Mouse (Mus musculus): ENCODE results near the gene Ltc4s. TPM values are rescaled to one million over a fixed set of nuclear protein-coding genes. Genes with fewer than 3 reads are reported as not detected.

The Ltc4s gene
- polyA plus RNA-seq, 1 experiment: 1.3 TPM

- no peak overlapping the region for H3K4me3 ChIP-seq (ENCODE audit: insufficient read depth, poor library complexity, severe bottlenecking)
- no peaks in the 10 kb centered on the region for H3K79me3 ChIP-seq (ENCODE audit: low read depth)
- H3ac ChIP-seq (ENCODE audit: control insufficient read depth, insufficient read length, low read depth): no peak overlapping the region
- peaks cover 56% of the 10 kb centered on the region for H3K36me3 ChIP-seq (ENCODE audit: control insufficient read depth, insufficient read depth)
- H3K27me3 ChIP-seq (ENCODE audit: control insufficient read depth, insufficient read depth, insufficient read length): no peaks in the 10 kb centered on the region
- H3K79me2 ChIP-seq (ENCODE audit: control insufficient read depth, insufficient read depth): no peaks in the 10 kb centered on the region
- TF ChIP-seq CTCF (IDR thresholded peaks at IDR 0.05; ENCODE audit: control insufficient read depth, insufficient read depth, insufficient read length) (no peak), USF1 (IDR thresholded peaks at IDR 0.05; ENCODE audit: low read depth) (no peak)
Observed at GRCm38 (mm10) chr11:50256615-50257014, 18.2 kb upstream of the Ltc4s start.

GRCm38 (mm10) chr11:50254010-50254580 is 15.7 kb upstream of the Ltc4s start:
- H3K36me3 ChIP-seq (ENCODE audit: control insufficient read depth, insufficient read depth): peaks cover 34% of the 10 kb centered on the region
- H3K27me3 ChIP-seq (ENCODE audit: control insufficient read depth, insufficient read depth, insufficient read length): no peaks in the 10 kb centered on the region
- no peaks in the 10 kb centered on the region for H3K79me3 ChIP-seq (ENCODE audit: low read depth)
- no peak overlapping the region for H3K4me3 ChIP-seq (ENCODE audit: insufficient read depth, poor library complexity, severe bottlenecking)
- H3ac ChIP-seq (ENCODE audit: control insufficient read depth, insufficient read length, low read depth): no peak overlapping the region
- TF ChIP-seq MAX (IDR thresholded peaks at IDR 0.05): no peak
- TF ChIP-seq CEBPB (IDR thresholded peaks at IDR 0.05; ENCODE audit: low read depth): no peak
- TF ChIP-seq CTCF (IDR thresholded peaks at IDR 0.05; ENCODE audit: control insufficient read depth, insufficient read depth, insufficient read length): no peak
- TF ChIP-seq MYOG (IDR thresholded peaks at IDR 0.05; ENCODE audit: control insufficient read depth, extremely low read depth, insufficient read length): no peak
- TF ChIP-seq MYOD1 (IDR thresholded peaks at IDR 0.05; ENCODE audit: control insufficient read depth, insufficient read length, low read depth): no peak
- no peak for TF ChIP-seq FOSL1 (IDR thresholded peaks at IDR 0.05; ENCODE audit: insufficient read depth, low read length, poor library complexity, severe bottlenecking)
- no peak for TF ChIP-seq USF1 (IDR thresholded peaks at IDR 0.05; ENCODE audit: low read depth)
- no peaks in the 10 kb centered on the region for H3K79me2 ChIP-seq (ENCODE audit: control insufficient read depth, insufficient read depth)

- H3ac ChIP-seq (ENCODE audit: control insufficient read depth, insufficient read length, low read depth): no peak overlapping the region
- H3K79me3 ChIP-seq (ENCODE audit: low read depth): no peaks in the 10 kb centered on the region
- H3K4me3 ChIP-seq (ENCODE audit: insufficient read depth, poor library complexity, severe bottlenecking): no peak overlapping the region
- H3K36me3 ChIP-seq (ENCODE audit: control insufficient read depth, insufficient read depth): peaks cover 28% of the 10 kb centered on the region
- H3K27me3 ChIP-seq (ENCODE audit: control insufficient read depth, insufficient read depth, insufficient read length): no peaks in the 10 kb centered on the region
- H3K79me2 ChIP-seq (ENCODE audit: control insufficient read depth, insufficient read depth): no peaks in the 10 kb centered on the region
- no peak for TF ChIP-seq CEBPB (IDR thresholded peaks at IDR 0.05; ENCODE audit: low read depth)
- peak; percentile 58 for TF ChIP-seq MYOD1 (IDR thresholded peaks at IDR 0.05; ENCODE audit: control insufficient read depth, insufficient read length, low read depth)
- TF ChIP-seq MYOG (IDR thresholded peaks at IDR 0.05; ENCODE audit: control insufficient read depth, extremely low read depth, insufficient read length): no peak
- no peak for TF ChIP-seq USF1 (IDR thresholded peaks at IDR 0.05; ENCODE audit: low read depth)
- no peak for TF ChIP-seq CTCF (IDR thresholded peaks at IDR 0.05; ENCODE audit: control insufficient read depth, insufficient read depth, insufficient read length)
- TF ChIP-seq FOSL1 (IDR thresholded peaks at IDR 0.05; ENCODE audit: insufficient read depth, low read length, poor library complexity, severe bottlenecking): no peak
- TF ChIP-seq MAX (IDR thresholded peaks at IDR 0.05): no peak
Observed at GRCm38 (mm10) chr11:50253393-50253792, 15.0 kb upstream of the Ltc4s start.

- no peaks in the 10 kb centered on the region for H3K79me3 ChIP-seq (ENCODE audit: low read depth)
- no peaks in the 10 kb centered on the region for H3K79me2 ChIP-seq (ENCODE audit: control insufficient read depth, insufficient read depth)
- H3ac ChIP-seq (ENCODE audit: control insufficient read depth, insufficient read length, low read depth): peak overlapping the region; percentile 7
- no peak overlapping the region for H3K4me3 ChIP-seq (ENCODE audit: insufficient read depth, poor library complexity, severe bottlenecking)
- TF ChIP-seq CTCF (IDR thresholded peaks at IDR 0.05; ENCODE audit: control insufficient read depth, insufficient read depth, insufficient read length) (no peak), CEBPB (IDR thresholded peaks at IDR 0.05; ENCODE audit: low read depth) (no peak), MYOD1 (IDR thresholded peaks at IDR 0.05; ENCODE audit: control insufficient read depth, insufficient read length, low read depth) (no peak), MAX (IDR thresholded peaks at IDR 0.05) (no peak), USF1 (IDR thresholded peaks at IDR 0.05; ENCODE audit: low read depth) (no peak), FOSL1 (IDR thresholded peaks at IDR 0.05; ENCODE audit: insufficient read depth, low read length, poor library complexity, severe bottlenecking) (no peak), MYOG (IDR thresholded peaks at IDR 0.05; ENCODE audit: control insufficient read depth, extremely low read depth, insufficient read length) (no peak)
- H3K27me3 ChIP-seq (ENCODE audit: control insufficient read depth, insufficient read depth, insufficient read length): no peaks in the 10 kb centered on the region
- peaks cover 24% of the 10 kb centered on the region for H3K36me3 ChIP-seq (ENCODE audit: control insufficient read depth, insufficient read depth)
Observed at GRCm38 (mm10) chr11:50252684-50253265, 14.4 kb upstream of the Ltc4s start.

GRCm38 (mm10) chr11:50252166-50252565 is 13.8 kb upstream of the Ltc4s start:
- Histone ChIP-seq H3K4me3 (ENCODE audit: insufficient read depth, poor library complexity, severe bottlenecking) (no peak overlapping the region), H3K79me3 (ENCODE audit: low read depth) (no peaks in the 10 kb centered on the region), H3K79me2 (ENCODE audit: control insufficient read depth, insufficient read depth) (no peaks in the 10 kb centered on the region), H3ac (ENCODE audit: control insufficient read depth, insufficient read length, low read depth) (peak overlapping the region; percentile 50), H3K36me3 (ENCODE audit: control insufficient read depth, insufficient read depth) (peaks cover 18% of the 10 kb centered on the region), H3K27me3 (ENCODE audit: control insufficient read depth, insufficient read depth, insufficient read length) (no peaks in the 10 kb centered on the region)
- TF ChIP-seq CEBPB (IDR thresholded peaks at IDR 0.05; ENCODE audit: low read depth) (peak; percentile 1), FOSL1 (IDR thresholded peaks at IDR 0.05; ENCODE audit: insufficient read depth, low read length, poor library complexity, severe bottlenecking) (peak; percentile 41), CTCF (IDR thresholded peaks at IDR 0.05; ENCODE audit: control insufficient read depth, insufficient read depth, insufficient read length) (no peak), MYOG (IDR thresholded peaks at IDR 0.05; ENCODE audit: control insufficient read depth, extremely low read depth, insufficient read length) (no peak), MYOD1 (IDR thresholded peaks at IDR 0.05; ENCODE audit: control insufficient read depth, insufficient read length, low read depth) (no peak), MAX (IDR thresholded peaks at IDR 0.05) (peak; percentile 49), USF1 (IDR thresholded peaks at IDR 0.05; ENCODE audit: low read depth) (no peak)

Data from C2C12 (cell line).